Mouse (Mus musculus): ENCODE results near the gene Mtr.
A peak's percentile ranks its signal among the peaks of the same experiment; 100 is the strongest.

The Mtr gene

GRCm38 (mm10) chr13:12243991-12244390 lies 13.9 kb downstream of the Mtr start:
- DNase-seq (ENCODE audit: low read depth), result no peak

GRCm38 (mm10) chr13:12232141-12232540 lies 25.8 kb downstream of the Mtr start:
- DNase-seq (ENCODE audit: low read depth), result no peak

- DNase-seq (ENCODE audit: low read depth), result no peak
Measured at GRCm38 (mm10) chr13:12228248-12228647, 29.7 kb downstream of the Mtr start.

GRCm38 (mm10) chr13:12227606-12228005 lies 30.3 kb downstream of the Mtr start:
- DNase-seq (ENCODE audit: low read depth), result no peak

GRCm38 (mm10) chr13:12218603-12219002 lies 39.3 kb downstream of the Mtr start:
- no peak for DNase-seq (ENCODE audit: low read depth)

- no peak for DNase-seq (ENCODE audit: low read depth)
Measured at GRCm38 (mm10) chr13:12214922-12215321, 43.0 kb downstream of the Mtr start.

- DNase-seq (ENCODE audit: low read depth), result no peak
Measured at GRCm38 (mm10) chr13:12211058-12211457, 46.9 kb downstream of the Mtr start.

- DNase-seq (ENCODE audit: low read depth), result peak; percentile 44
Measured at GRCm38 (mm10) chr13:12210023-12210762, 47.7 kb downstream of the Mtr start.

- no peak for DNase-seq (ENCODE audit: low read depth)
Measured at GRCm38 (mm10) chr13:12200372-12200771, 57.5 kb downstream of the Mtr start.

- DNase-seq (ENCODE audit: low read depth), result no peak
Measured at GRCm38 (mm10) chr13:12198486-12198885, 59.4 kb downstream of the Mtr start.

GRCm38 (mm10) chr13:12196861-12197260 lies 61.1 kb downstream of the Mtr start:
- no peak for DNase-seq (ENCODE audit: low read depth)

GRCm38 (mm10) chr13:12196012-12196411 lies 61.9 kb downstream of the Mtr start:
- DNase-seq (ENCODE audit: low read depth), result no peak

GRCm38 (mm10) chr13:12194942-12195662 lies 62.8 kb downstream of the Mtr start:
- DNase-seq (ENCODE audit: low read depth), result no peak

- DNase-seq (ENCODE audit: low read depth), result no peak
Measured at GRCm38 (mm10) chr13:12189219-12189618, 68.7 kb downstream of the Mtr start.

- DNase-seq (ENCODE audit: low read depth), result no peak
Measured at GRCm38 (mm10) chr13:12188804-12189203, 69.1 kb downstream of the Mtr start.

GRCm38 (mm10) chr13:12179481-12179880 lies 78.4 kb downstream of the Mtr start:
- no peak for DNase-seq (ENCODE audit: low read depth)

GRCm38 (mm10) chr13:12176761-12177160 lies 81.2 kb downstream of the Mtr start:
- DNase-seq (ENCODE audit: low read depth), result no peak

GRCm38 (mm10) chr13:12175988-12176736 lies 81.8 kb downstream of the Mtr start:
- DNase-seq (ENCODE audit: low read depth), result no peak

- DNase-seq (ENCODE audit: low read depth), result no peak
Measured at GRCm38 (mm10) chr13:12167276-12167675, 90.6 kb downstream of the Mtr start.

GRCm38 (mm10) chr13:12166386-12166785 lies 91.5 kb downstream of the Mtr start:
- no peak for DNase-seq (ENCODE audit: low read depth)

- no peak for DNase-seq (ENCODE audit: low read depth)
Measured at GRCm38 (mm10) chr13:12165461-12166058, 92.4 kb downstream of the Mtr start.

- no peak for DNase-seq (ENCODE audit: low read depth)
Measured at GRCm38 (mm10) chr13:12162457-12162856, 95.5 kb downstream of the Mtr start.

- DNase-seq (ENCODE audit: low read depth), result no peak
Measured at GRCm38 (mm10) chr13:12160121-12160475, 97.8 kb downstream of the Mtr start.
